Mouse (Mus musculus) right cerebral cortex, postnatal 14 days (tissue): ENCODE results near the gene Olfr157.

Source experiments
- DNase-seq: peaks from one replicate; pipeline ENCODE4 v3.0.0; 2022

Olfr157 gene

DNA sequence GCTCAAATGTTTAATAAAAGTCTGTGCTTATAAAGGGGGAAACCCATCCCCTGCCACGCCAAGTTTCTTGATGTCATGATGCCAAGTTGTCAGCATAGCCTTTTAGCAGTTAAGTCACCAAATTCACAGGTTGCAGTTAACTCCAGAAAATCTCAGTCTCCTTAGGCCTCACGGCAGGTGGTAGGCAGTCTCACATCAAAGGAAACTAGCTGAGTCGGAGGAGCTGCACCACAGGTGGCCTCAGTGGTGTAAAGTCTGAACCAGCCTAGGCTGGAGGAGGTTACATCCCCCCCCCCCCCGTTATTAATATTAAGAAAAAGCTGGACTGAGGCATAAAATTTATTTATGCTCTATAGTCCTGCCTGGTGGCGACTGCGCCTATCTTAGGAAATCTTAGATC, 44.7 kb downstream of the Olfr157 start:
- DNase-seq = no peak
